Mouse (Mus musculus) liver, postnatal 0 days (tissue): ENCODE measurements around the gene Efnb1. TPM values are rescaled to one million over a fixed set of nuclear protein-coding genes. Genes with fewer than 3 reads are reported as not detected.

Experiments used
- ATAC-seq: fragments of 200-750 bp; cut with Nextera tagmentation; 2 replicates; pipeline ENCODE4 v1.8.0; 2017; ENCODE audit warnings: mild to moderate bottlenecking, moderate library complexity
- DNase-seq: peaks from one replicate; pipeline ENCODE4 v3.0.0-alpha.2; 2016
- H3K27ac ChIP-seq: fragments of 300-500 bp; sonication (generic); 2 replicates; pipeline ENCODE4 v1.5.1; 2014; ENCODE audit warnings: antibody characterized with exemption, moderate library complexity, mild to moderate bottlenecking, low read depth
- H3K27me3 ChIP-seq: fragments of 300-500 bp; sonication (generic); 2 replicates; pipeline ENCODE4 v1.6.1; 2014; ENCODE audit warnings: low read length, control low read depth, mixed read lengths; ENCODE audit not compliant: insufficient read depth
- H3K36me3 ChIP-seq: fragments of 300-500 bp; sonication (generic); replicated peaks from 2 replicates; pipeline ENCODE4 v1.6.1; 2014; ENCODE audit warnings: mild to moderate bottlenecking, control low read depth, low read length, moderate library complexity, mixed read lengths; ENCODE audit not compliant: insufficient read depth
- H3K4me1 ChIP-seq: fragments of 300-500 bp; sonication (generic); 2 replicates; pipeline ENCODE4 v1.6.1; 2014; ENCODE audit warnings: antibody characterized with exemption, mild to moderate bottlenecking, control low read depth; ENCODE audit not compliant: insufficient read depth
- H3K4me2 ChIP-seq: fragments of 300-500 bp; sonication (generic); 2 replicates; pipeline ENCODE4 v1.6.1; 2014; ENCODE audit warnings: low read depth, mild to moderate bottlenecking, low read length, moderate library complexity, mixed read lengths
- H3K4me3 ChIP-seq: fragments of 300-500 bp; sonication (generic); 2 replicates; pipeline ENCODE4 v1.5.1; 2014; ENCODE audit warnings: low read depth, low read length
- H3K9ac ChIP-seq: fragments of 300-500 bp; sonication (generic); replicated peaks from 2 replicates; pipeline ENCODE4 v1.6.1; 2014; ENCODE audit warnings: mild to moderate bottlenecking, moderate library complexity
- H3K9me3 ChIP-seq: fragments of 300-500 bp; sonication (generic); 2 replicates; pipeline ENCODE4 v1.6.1; 2016; ENCODE audit warnings: mild to moderate bottlenecking, control low read depth, low read length, mixed read lengths
- CTCF ChIP-seq: sonication (generic); IDR thresholded peaks from 2 replicates; pipeline ENCODE4 v1.5.1; 2016; ENCODE audit warnings: antibody characterized with exemption, low read depth
- EP300 ChIP-seq: IDR thresholded peaks from 2 replicates; pipeline ENCODE4 v1.6.1; 2016; ENCODE audit warnings: antibody characterized with exemption, low read depth, mild to moderate bottlenecking
- whole genome bisulfite sequencing: fragments of 180-500 bp; shearing (Covaris S2); extraction: QIAGEN DNeasy Blood & Tissue Kit; methylation state at CpG from one replicate; pipeline ENCODE4 v1.1.7; 2014; ENCODE audit not compliant: insufficient replicate concordance; 5-methylcytosine and 5-hydroxymethylcytosine counted together
- polyA plus RNA-seq: library from polyadenylated mRNA; unstranded; fragments of >200 nt; fragmentation: Nextera tagmentation; extraction: Ambion mirVana; gene quantifications from 2 replicates; pipeline ENCODE4 v1.2.1, GENCODE M21; 2015

The Efnb1 gene
- polyA plus RNA-seq, 1 experiment from 2014 or later: 4.9 TPM

DNA sequence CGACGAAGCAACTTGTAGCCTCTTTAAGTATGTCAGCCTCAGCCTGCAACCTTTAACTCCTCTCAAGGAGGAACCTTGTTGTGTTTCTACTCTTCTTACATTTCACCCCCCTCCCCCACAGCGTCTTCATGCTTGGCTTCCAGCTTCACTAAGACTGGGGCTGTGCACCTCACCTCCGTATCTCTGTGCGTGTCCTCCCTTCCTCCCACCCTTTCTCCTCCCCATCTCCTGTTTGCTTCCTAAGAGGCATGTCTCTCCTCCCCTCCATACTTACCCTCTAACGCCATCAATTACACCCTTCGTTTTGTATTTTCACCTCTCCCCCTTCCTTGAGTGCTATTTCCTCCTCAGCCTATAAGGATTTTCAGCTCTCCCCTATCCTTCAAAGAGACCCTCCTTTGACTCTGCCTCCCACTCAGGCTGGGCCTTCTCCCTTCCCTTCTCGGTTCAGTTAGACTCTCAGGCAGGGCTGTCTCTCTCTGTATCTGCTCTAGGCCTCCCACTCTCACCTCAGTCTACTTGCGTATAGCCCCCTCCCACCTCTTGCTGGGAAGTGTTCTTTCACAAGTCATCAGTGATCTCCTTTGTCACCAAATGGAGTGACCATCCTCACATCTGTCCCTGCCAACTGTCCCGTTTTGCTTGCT, 55.6 kb downstream of the Efnb1 start:
- no peak for TF ChIP-seq EP300
- no peak for TF ChIP-seq CTCF
- no peak overlapping the region for H3K9ac ChIP-seq
- H3K4me2 ChIP-seq: no peak overlapping the region
- WGBS: 72% methylated on average over 10 of the region's 10 CpGs
- H3K27ac ChIP-seq: no peak overlapping the region
- H3K4me3 ChIP-seq: no peak overlapping the region
- H3K9me3 ChIP-seq: no peaks in the 10 kb centered on the region
- no peaks in the 10 kb centered on the region for H3K4me1 ChIP-seq
- peaks cover 8% of the 10 kb centered on the region; the same call in 1 of the 2 replicates for H3K27me3 ChIP-seq
- DNase-seq: no peak
- H3K36me3 ChIP-seq: no peaks in the 10 kb centered on the region
- ATAC-seq: no peak

GRCm38 (mm10) chrX:99196910-99197309, 61.0 kb downstream of the Efnb1 start:
- no peak for ATAC-seq
- H3K27ac ChIP-seq: no peak overlapping the region
- H3K4me3 ChIP-seq: no peak overlapping the region
- no peaks in the 10 kb centered on the region for H3K4me1 ChIP-seq
- no peak overlapping the region for H3K9ac ChIP-seq
- no peak overlapping the region for H3K4me2 ChIP-seq
- H3K9me3 ChIP-seq: no peaks in the 10 kb centered on the region
- 55% methylated on average over 9 of the region's 9 CpGs for WGBS
- H3K36me3 ChIP-seq: no peaks in the 10 kb centered on the region
- DNase-seq: no peak
- TF ChIP-seq EP300 (no peak), CTCF (no peak)
- peaks cover 8% of the 10 kb centered on the region; the same call in 1 of the 2 replicates for H3K27me3 ChIP-seq

DNA sequence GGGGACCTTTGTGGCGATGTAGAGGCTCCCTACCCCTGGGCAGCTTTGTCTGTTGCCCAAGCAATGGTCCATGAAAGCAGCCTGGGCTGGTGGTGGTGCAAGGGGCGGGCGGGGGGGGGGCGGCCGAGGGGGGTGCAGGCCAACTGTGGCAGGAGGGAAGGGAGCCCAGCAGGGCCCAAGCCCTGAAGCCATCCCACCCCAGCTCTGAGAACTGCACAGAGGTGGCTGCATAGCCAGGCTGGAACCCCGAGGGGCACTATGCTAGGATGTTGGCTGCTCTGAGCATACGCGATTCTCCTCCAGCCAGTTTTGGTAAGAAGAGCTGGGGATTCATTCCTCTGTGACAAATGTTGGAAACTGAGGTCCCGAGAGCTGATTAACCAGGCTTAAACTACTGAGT, 62.6 kb downstream of the Efnb1 start:
- peak overlapping the region; percentile 25; the same call in 1 of the 2 replicates for H3K4me3 ChIP-seq
- H3K9me3 ChIP-seq: no peaks in the 10 kb centered on the region
- no peaks in the 10 kb centered on the region for H3K4me1 ChIP-seq
- no peak for ATAC-seq
- H3K9ac ChIP-seq: 0 out of 2 replicates have a peak overlapping the region, but pooled peaks have one; percentile 16
- no peaks in the 10 kb centered on the region for H3K36me3 ChIP-seq
- TF ChIP-seq EP300: no peak
- TF ChIP-seq CTCF: no peak
- 35% methylated on average over 9 of the region's 9 CpGs for WGBS
- H3K4me2 ChIP-seq: peak overlapping the region; percentile 67
- 0 out of 2 replicates have a peak overlapping the region, but pooled peaks have one; percentile 39 for H3K27ac ChIP-seq
- H3K27me3 ChIP-seq: peaks cover 8% of the 10 kb centered on the region; the same call in 1 of the 2 replicates
- DNase-seq: no peak

Other genes with a start within 250 kb of the Efnb1 start
- 3.0 and 3.3 TPM in 2 replicates for gene Ophn1, start 245.1 kb upstream of the Efnb1 start, polyA plus RNA-seq
- 17.1 and 17.6 TPM in 2 replicates for gene Yipf6, start 199.8 kb upstream of the Efnb1 start, polyA plus RNA-seq
- 2.8 and 3.1 TPM in 2 replicates for gene Stard8, start 132.9 kb upstream of the Efnb1 start, polyA plus RNA-seq